Mouse (Mus musculus): ENCODE results near the gene Olfr1385. TPM values are rescaled to one million over a fixed set of nuclear protein-coding genes. Genes with fewer than 3 reads are reported as not detected.
"Not testable (repeated sequence)": the region's sequence is repeated elsewhere in the genome, so short reads cannot be mapped to it uniquely, and the experiment has no call there.

Olfr1385 gene
- total RNA-seq (2021): not detected
- long read RNA-seq, experiment 1: 0 reads
- long read RNA-seq, experiment 2: 0 reads

- not testable (repeated sequence) for DNase-seq (ENCODE audit: low spot score in 2 of 2)
Measured at GRCm38 (mm10) chr11:49488770-49489169, at the start of gene Olfr1385. Gene Olfr1385 (plus strand): TSS chr11:49489070.

DNA sequence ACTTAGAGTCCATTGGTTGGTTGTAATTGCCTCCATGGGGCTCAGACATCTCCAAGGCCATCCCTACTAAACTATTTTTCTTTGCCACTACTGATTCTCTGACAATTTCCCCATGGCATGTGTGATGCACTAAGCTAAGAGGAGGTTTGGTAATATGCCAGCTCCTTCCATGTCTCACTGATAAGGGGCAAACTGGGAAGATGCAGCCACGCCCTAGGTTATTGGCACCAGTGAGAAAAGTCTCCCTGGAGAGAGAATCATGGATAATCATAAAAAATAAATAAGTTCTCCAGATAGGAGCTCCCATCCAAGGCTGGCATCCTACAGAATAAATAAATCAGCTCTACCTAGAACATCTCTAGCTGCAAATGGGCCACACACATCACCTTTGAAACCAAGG, 33.8 kb upstream of the Olfr1385 start, which contains the start of gene Olfr1387:
Gene Olfr1387, plus strand, starts transcription at position 301 of the 400 bp plus-strand sequence.
- no peak for DNase-seq (ENCODE audit: low spot score in 2 of 2)

DNA sequence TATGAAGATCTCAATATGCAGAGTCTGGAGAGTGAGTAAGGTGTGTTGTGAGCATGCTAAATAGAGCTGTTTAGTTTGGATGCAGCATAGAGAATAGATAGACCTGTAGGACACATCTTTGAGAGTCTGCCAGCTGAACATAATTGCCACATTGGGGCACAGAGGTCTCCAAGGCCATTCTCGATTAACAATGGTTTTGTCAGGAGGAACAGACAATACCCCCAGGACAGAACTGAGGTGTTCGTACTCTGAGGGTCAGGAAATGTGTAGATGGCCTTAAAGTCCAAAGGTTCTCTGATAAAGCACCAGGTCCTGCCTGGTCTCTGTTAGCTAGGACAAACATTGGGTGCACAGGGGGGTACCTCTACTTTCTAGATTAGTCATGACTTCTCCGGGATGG, 24.1 kb upstream of the Olfr1385 start, which contains the start of gene Olfr1386:
Gene Olfr1386, plus strand, starts transcription at position 301 of the 400 bp plus-strand sequence.
- not testable (repeated sequence) for DNase-seq (ENCODE audit: low spot score in 2 of 2)

GRCm38 (mm10) chr11:49485973-49486372, 2.9 kb upstream of the Olfr1385 start:
- no peak for DNase-seq (ENCODE audit: low spot score in 2 of 2)

DNA sequence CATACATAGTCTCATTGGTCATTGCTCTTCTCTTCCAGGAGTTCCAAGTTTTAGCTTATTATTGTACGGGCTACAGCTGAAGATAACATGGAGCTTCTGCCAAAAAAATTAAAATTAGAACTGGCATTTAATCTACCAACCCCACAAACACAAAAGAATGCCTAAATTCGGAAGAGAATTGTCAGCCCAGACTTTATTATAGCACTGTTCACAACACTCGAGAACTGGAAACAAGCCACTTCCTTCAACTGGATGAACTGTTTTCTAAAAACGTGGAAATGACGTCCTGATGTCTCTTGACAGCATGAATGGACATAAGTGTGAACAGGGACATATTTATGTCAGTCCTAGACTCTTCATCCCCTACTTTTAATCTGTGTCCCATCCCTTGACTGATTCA, 29.2 kb downstream of the Olfr1385 start:
- no peak for DNase-seq (ENCODE audit: low spot score in 2 of 2)

- no peak for DNase-seq (ENCODE audit: low spot score in 2 of 2)
Measured at GRCm38 (mm10) chr11:49519348-49519747, 30.5 kb downstream of the Olfr1385 start, which contains the start of gene Olfr1383. Gene Olfr1383 (plus strand): TSS chr11:49519648.

- no peak for DNase-seq (ENCODE audit: low spot score in 2 of 2)
Measured at GRCm38 (mm10) chr11:49527947-49528346, 39.1 kb downstream of the Olfr1385 start, which contains the start of gene Olfr1382. Gene Olfr1382 (plus strand): TSS chr11:49528247.

GRCm38 (mm10) chr11:49532761-49533160, 43.9 kb downstream of the Olfr1385 start:
- DNase-seq (ENCODE audit: low spot score in 2 of 2): no peak

DNA sequence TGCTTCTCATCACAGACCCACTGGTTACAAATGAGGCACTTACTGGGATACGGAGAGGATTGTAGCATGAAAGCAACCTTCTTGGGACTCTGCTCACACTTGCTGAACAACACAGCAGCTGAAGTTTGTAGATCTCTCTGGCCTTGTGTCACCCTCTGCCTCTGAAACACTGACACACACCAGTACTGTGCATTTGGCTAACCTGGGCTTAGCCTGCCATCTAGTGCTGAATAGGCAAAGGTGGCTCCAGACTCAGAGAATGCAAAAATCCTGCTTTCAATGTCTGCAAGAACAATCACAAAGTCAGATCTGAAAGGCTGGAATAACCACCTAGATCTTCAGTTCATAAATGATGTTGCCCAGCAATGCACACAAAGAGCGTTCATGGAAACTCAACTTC, 47.8 kb downstream of the Olfr1385 start:
- not testable (repeated sequence) for DNase-seq (ENCODE audit: low spot score in 2 of 2)

- not testable (repeated sequence) for DNase-seq (ENCODE audit: low spot score in 2 of 2)
Measured at GRCm38 (mm10) chr11:49543149-49543548, 54.3 kb downstream of the Olfr1385 start, which contains the start of gene Olfr1381. Gene Olfr1381 (plus strand): TSS chr11:49543449.

Other genes with a start within 250 kb of the Olfr1385 start
- 100 to 1,000 TPM; 114 to 141 TPM for gene Mgat1, start 244.9 kb upstream of the Olfr1385 start, total RNA-seq (2021)
- gene Olfr1393, start 210.8 kb upstream of the Olfr1385 start, total RNA-seq (2021): not detected
- under 1 TPM in 1 of 2 experiments, not detected in 1; 0.10 TPM for gene Olfr1392, start 203.8 kb upstream of the Olfr1385 start, total RNA-seq (2021)
- not detected for gene Olfr10, start 184.3 kb upstream of the Olfr1385 start, total RNA-seq (2021)
- gene Olfr1391, start 166.3 kb upstream of the Olfr1385 start, total RNA-seq (2021): not detected
- gene Olfr1390, start 153.9 kb upstream of the Olfr1385 start, total RNA-seq (2021): not detected
- gene Olfr1389, start 66.0 kb upstream of the Olfr1385 start, total RNA-seq (2021): not detected
- gene Olfr1388, start 52.4 kb upstream of the Olfr1385 start, total RNA-seq (2021): under 1 TPM in 1 of 2 experiments, not detected in 1; 0.17 TPM
- gene Olfr1387, start 33.7 kb upstream of the Olfr1385 start, total RNA-seq (2021): not detected
- not detected for gene Olfr1386, start 24.0 kb upstream of the Olfr1385 start, total RNA-seq (2021)
- not detected for gene Olfr1384, start 17.7 kb downstream of the Olfr1385 start, total RNA-seq (2021)
- gene Olfr1383, start 30.6 kb downstream of the Olfr1385 start, total RNA-seq (2021): under 1 TPM; 0.56 to 0.61 TPM
- gene Olfr1382, start 39.2 kb downstream of the Olfr1385 start, total RNA-seq (2021): not detected
- gene Olfr1381, start 54.4 kb downstream of the Olfr1385 start, total RNA-seq (2021): not detected
- not detected for gene Olfr1380, start 67.8 kb downstream of the Olfr1385 start, total RNA-seq (2021)
- gene Flt4, start 120.2 kb downstream of the Olfr1385 start, total RNA-seq (2021): 10 to 100 TPM; 14.4 to 14.5 TPM
- not detected for gene Scgb3a1, start 174.5 kb downstream of the Olfr1385 start, total RNA-seq (2021)
- gene Cnot6, start 223.7 kb downstream of the Olfr1385 start, total RNA-seq (2021): 10 to 100 TPM; 34.5 to 42.0 TPM